Mouse (Mus musculus) E14TG2a.4 (cell line): ENCODE results near the gene Emp1.

Experiments used
- CTCF ChIP-seq: conservative IDR thresholded peaks from 2 replicates; pipeline ENCODE4 v1.5.1; 2014; ENCODE audit warnings: low read length
- NANOG ChIP-seq: IDR thresholded peaks from 2 replicates; pipeline ENCODE4 v1.6.1; 2014; ENCODE audit warnings: borderline replicate concordance, low read length, mixed read lengths
- POU5F1 ChIP-seq: IDR thresholded peaks from 2 replicates; pipeline ENCODE4 v1.6.1; 2014; ENCODE audit warnings: low read length, borderline replicate concordance

DNA sequence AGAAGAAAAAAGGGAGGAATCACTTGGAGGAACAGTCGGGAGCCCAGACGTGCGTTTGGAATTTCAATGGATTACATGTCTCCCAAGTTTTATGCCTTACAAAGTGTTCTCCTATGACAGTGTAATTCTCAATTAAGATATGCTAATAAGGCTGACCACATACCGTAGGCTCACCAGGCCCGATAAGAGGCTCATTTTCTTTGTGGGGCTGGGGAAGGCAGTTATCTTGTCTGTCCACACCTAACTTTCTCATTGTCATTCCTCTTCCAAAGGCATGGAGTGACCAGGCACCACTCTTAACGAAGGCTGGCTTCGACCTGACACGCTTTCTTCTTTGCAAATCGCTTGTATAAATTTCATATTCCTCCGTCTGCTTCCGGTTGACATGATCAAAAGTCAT is 42.7 kb downstream of the Emp1 start:
- no peak for TF ChIP-seq CTCF
- TF ChIP-seq POU5F1: no peak
- TF ChIP-seq NANOG: no peak
